Mouse (Mus musculus) central nervous system, embryonic 11.5 days (tissue): ENCODE measurements around the gene Olfr1109. TPM values are rescaled to one million over a fixed set of nuclear protein-coding genes. Genes with fewer than 3 reads are reported as not detected.

Experiments used
- polyA plus RNA-seq: library from polyadenylated mRNA; depleted of rRNA; stranded (reverse); fragments of >200 nt; gene quantifications from 2 replicates; pipeline ENCODE4 v1.2.3, GENCODE M21; 2012; rRNA removed

Gene Olfr1109
- not detected in 2 replicates for polyA plus RNA-seq

DNA sequence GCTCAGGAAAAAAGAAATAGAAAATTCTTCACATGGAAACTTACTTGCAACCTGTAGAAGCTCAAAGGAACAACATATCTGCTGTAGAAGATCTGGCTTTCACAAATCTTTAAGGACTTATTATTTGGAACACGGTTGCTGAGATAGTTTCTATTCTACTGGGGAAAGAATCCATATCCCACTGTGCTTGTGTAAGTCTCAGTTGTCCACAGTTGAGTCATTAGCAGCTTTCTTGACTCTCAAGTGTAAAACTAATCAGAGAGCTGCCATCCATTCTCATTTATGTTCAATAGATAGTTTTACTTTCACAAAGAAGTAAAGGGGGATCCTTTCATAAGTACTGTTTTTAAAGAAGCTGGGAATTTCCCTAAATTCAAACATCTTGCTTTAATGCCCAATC is at the start of gene Olfr1109:
Gene Olfr1109 (minus strand): TSS at position 101 of the 400 bp plus-strand sequence.

GRCm38 (mm10) chr2:87140200-87140599 is 44.4 kb upstream of the Olfr1109 start, which contains the start of gene Olfr1110:
TSS of gene Olfr1110 (minus strand) at chr2:87140300.

DNA sequence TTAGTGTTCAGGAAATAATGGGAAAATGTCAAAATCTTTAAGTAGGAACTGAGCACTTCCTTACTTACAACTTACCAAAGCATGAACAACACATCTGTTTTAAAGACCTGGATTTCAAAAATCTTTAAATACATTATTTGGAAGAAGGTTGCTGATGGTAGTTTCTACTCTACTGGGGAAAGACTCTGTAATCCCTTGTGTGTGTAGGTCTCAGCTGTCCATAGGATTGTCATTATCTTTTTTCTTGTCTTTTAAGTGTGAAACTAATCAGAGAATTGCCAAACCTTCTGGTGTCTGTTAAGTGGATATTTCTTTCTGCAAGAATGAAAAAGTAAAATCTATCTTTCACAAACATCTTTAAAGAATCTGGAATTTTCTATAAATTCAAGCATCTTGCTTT is 18.7 kb upstream of the Olfr1109 start, which contains the start of gene Olfr259:
Gene Olfr259 (minus strand): TSS at position 101 of the 400 bp plus-strand sequence.

GRCm38 (mm10) chr2:87075717-87076116 is 20.1 kb downstream of the Olfr1109 start, which contains the start of gene Olfr1107:
TSS of gene Olfr1107 (minus strand) at chr2:87075817.

DNA sequence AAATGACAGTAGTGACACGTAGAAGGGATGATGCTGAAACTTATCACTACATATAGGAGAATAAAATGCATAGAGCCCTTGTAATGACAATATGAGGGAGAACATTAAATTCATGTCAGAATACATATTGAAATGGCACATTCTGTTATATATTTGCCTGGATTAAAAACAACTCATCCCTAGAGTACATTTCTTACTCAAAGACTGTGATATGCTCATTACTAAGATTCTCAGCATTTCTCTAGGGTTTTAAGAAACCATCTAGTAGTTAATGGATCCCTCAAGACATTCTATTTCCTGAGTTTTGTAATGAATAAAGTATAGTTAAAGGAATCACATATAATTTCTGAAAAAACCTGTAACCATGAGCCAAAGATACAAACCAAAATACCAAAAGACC is 43.6 kb downstream of the Olfr1109 start, which contains the start of gene Olfr1106:
Gene Olfr1106 (minus strand): TSS at position 101 of the 400 bp plus-strand sequence.

Other genes starting within 250 kb of the Olfr1109 start
- gene Olfr1095, start 244.3 kb downstream of the Olfr1109 start, polyA plus RNA-seq: not detected in 2 replicates
- gene Gm13723, start 221.2 kb downstream of the Olfr1109 start, polyA plus RNA-seq: not detected in 2 replicates
- gene Olfr1097, start 203.8 kb downstream of the Olfr1109 start, polyA plus RNA-seq: not detected in 2 replicates
- not detected in 2 replicates for gene Olfr1098, start 171.5 kb downstream of the Olfr1109 start, polyA plus RNA-seq
- not detected in 2 replicates for gene Olfr1099, start 135.3 kb downstream of the Olfr1109 start, polyA plus RNA-seq
- gene Olfr1100, start 116.1 kb downstream of the Olfr1109 start, polyA plus RNA-seq: not detected in 2 replicates
- gene Olfr1101, start 104.8 kb downstream of the Olfr1109 start, polyA plus RNA-seq: not detected in 2 replicates
- gene Olfr1102, start 97.6 kb downstream of the Olfr1109 start, polyA plus RNA-seq: not detected in 2 replicates
- not detected in 2 replicates for gene Olfr1104, start 68.9 kb downstream of the Olfr1109 start, polyA plus RNA-seq
- not detected in 2 replicates for gene Olfr1105, start 59.5 kb downstream of the Olfr1109 start, polyA plus RNA-seq
- not detected in 2 replicates for gene Olfr1106, start 43.7 kb downstream of the Olfr1109 start, polyA plus RNA-seq
- gene Olfr1107, start 20.2 kb downstream of the Olfr1109 start, polyA plus RNA-seq: not detected in 2 replicates
- not detected in 2 replicates for gene Olfr259, start 18.6 kb upstream of the Olfr1109 start, polyA plus RNA-seq
- not detected in 2 replicates for gene Olfr1110, start 44.3 kb upstream of the Olfr1109 start, polyA plus RNA-seq
- not detected in 2 replicates for gene Olfr1111, start 56.6 kb upstream of the Olfr1109 start, polyA plus RNA-seq
- gene Olfr1112, start 91.8 kb upstream of the Olfr1109 start, polyA plus RNA-seq: not detected in 2 replicates
- not detected in 2 replicates for gene Olfr1113, start 113.0 kb upstream of the Olfr1109 start, polyA plus RNA-seq
- gene Olfr1115, start 152.0 kb upstream of the Olfr1109 start, polyA plus RNA-seq: not detected in 2 replicates
- gene Olfr1116, start 171.5 kb upstream of the Olfr1109 start, polyA plus RNA-seq: not detected in 2 replicates
- gene Olfr1118, start 211.6 kb upstream of the Olfr1109 start, polyA plus RNA-seq: not detected in 2 replicates